Mouse (Mus musculus) MN1 (cell line): ENCODE data around the gene Akap6.
A peak's percentile ranks its signal among the peaks of the same experiment; 100 is the strongest.

Experiments used
- DNase-seq: peaks from one replicate; pipeline ENCODE4 v3.0.0-alpha.2; 2016; ENCODE audit warnings: low spot score

The Akap6 gene

GRCm38 (mm10) chr12:53145516-53145915 is 446.3 kb downstream of the Akap6 start:
- no peak for DNase-seq

- DNase-seq: peak; percentile 74
Measured at GRCm38 (mm10) chr12:53146460-53147050, 447.4 kb downstream of the Akap6 start.

GRCm38 (mm10) chr12:53147696-53148095 is 448.5 kb downstream of the Akap6 start:
- no peak for DNase-seq

- no peak for DNase-seq
Measured at GRCm38 (mm10) chr12:53168189-53169003, 469.2 kb downstream of the Akap6 start.

GRCm38 (mm10) chr12:53191435-53191834 is 492.3 kb downstream of the Akap6 start:
- DNase-seq: no peak

GRCm38 (mm10) chr12:53193664-53194063 is 494.5 kb downstream of the Akap6 start:
- no peak for DNase-seq
